Mouse (Mus musculus) forebrain, embryonic 16.5 days (tissue): ENCODE results near the gene Rasgrp2. TPM values are rescaled to one million over a fixed set of nuclear protein-coding genes. Genes with fewer than 3 reads are reported as not detected.

Source experiments
- ATAC-seq: fragments of 200-750 bp; cut with Nextera tagmentation; 2 replicates; pipeline ENCODE4 v1.8.0; 2017; ENCODE audit warnings: mild to moderate bottlenecking, moderate library complexity
- H3K27ac ChIP-seq: fragments of 300-500 bp; sonication (generic); 2 replicates; pipeline ENCODE4 v1.5.1; 2014; ENCODE audit warnings: low read length, control low read depth
- H3K27me3 ChIP-seq: fragments of 300-500 bp; sonication (generic); replicated peaks from 2 replicates; pipeline ENCODE4 v1.6.1; 2014; ENCODE audit warnings: low read length; ENCODE audit not compliant: control insufficient read depth, insufficient read depth
- H3K36me3 ChIP-seq: fragments of 300-500 bp; sonication (generic); 2 replicates; pipeline ENCODE4 v1.6.1; 2014; ENCODE audit not compliant: control insufficient read depth, insufficient read depth
- H3K4me1 ChIP-seq: fragments of 300-500 bp; sonication (generic); replicated peaks from 2 replicates; pipeline ENCODE4 v1.6.1; 2014; ENCODE audit warnings: low read length; ENCODE audit not compliant: control insufficient read depth, insufficient read depth
- H3K4me2 ChIP-seq: fragments of 300-500 bp; sonication (generic); 2 replicates; pipeline ENCODE4 v1.6.1; 2014; ENCODE audit warnings: mild to moderate bottlenecking, low read length, control low read depth
- H3K4me3 ChIP-seq: fragments of 300-500 bp; sonication (generic); replicated peaks from 2 replicates; pipeline ENCODE4 v1.5.1; 2014; ENCODE audit warnings: mild to moderate bottlenecking, low read length, control low read depth
- H3K9ac ChIP-seq: fragments of 300-500 bp; sonication (generic); replicated peaks from 2 replicates; pipeline ENCODE4 v1.6.1; 2014; ENCODE audit warnings: low read depth, low read length, control low read depth
- H3K9me3 ChIP-seq: fragments of 300-500 bp; sonication (generic); 2 replicates; pipeline ENCODE4 v1.6.1; 2016; ENCODE audit warnings: low read length; ENCODE audit not compliant: control insufficient read depth
- whole genome bisulfite sequencing: fragments of 180-500 bp; shearing (Covaris S2); extraction: QIAGEN DNeasy Blood & Tissue Kit; methylation state at CpG from one replicate; pipeline ENCODE4 v1.1.7; 2014; 5-methylcytosine and 5-hydroxymethylcytosine counted together
- polyA plus RNA-seq: library from polyadenylated mRNA; unstranded; fragments of >200 nt; fragmentation: Nextera tagmentation; extraction: Ambion mirVana; gene quantifications from 2 replicates; pipeline ENCODE4 v1.2.1, GENCODE M21; 2015

Rasgrp2 gene
- polyA plus RNA-seq, 1 experiment from 2014 or later = 60.8 TPM

- Histone ChIP-seq H3K4me1 (peaks cover 33% of the 10 kb centered on the region), H3K36me3 (peaks cover 4% of the 10 kb centered on the region), H3K9ac (no peak overlapping the region), H3K27ac (peak overlapping the region; percentile 7; the same call in 1 of the 2 replicates), H3K27me3 (no peaks in the 10 kb centered on the region), H3K4me3 (no peak overlapping the region), H3K4me2 (no peak overlapping the region), H3K9me3 (no peaks in the 10 kb centered on the region)
- WGBS = 65% methylated on average over 7 of the region's 8 CpGs
- ATAC-seq = 0 out of 2 replicates have a peak, but pooled peaks have one; percentile 9
These were observed 54.2 kb downstream of the Rasgrp2 start for GRCm38 (mm10) chr19:6453349-6453748.

- Histone ChIP-seq H3K9me3 (no peaks in the 10 kb centered on the region), H3K9ac (peak overlapping the region; percentile 11; the same call in 1 of the 2 replicates), H3K4me2 (no peak overlapping the region), H3K36me3 (peaks cover 4% of the 10 kb centered on the region), H3K27ac (peak overlapping the region; percentile 20; the same call in 1 of the 2 replicates), H3K27me3 (no peaks in the 10 kb centered on the region), H3K4me1 (peaks cover 31% of the 10 kb centered on the region), H3K4me3 (no peak overlapping the region)
- WGBS = 63% methylated on average over 10 of the region's 10 CpGs
- ATAC-seq = no peak
These were observed 55.0 kb downstream of the Rasgrp2 start for GRCm38 (mm10) chr19:6454041-6454720.

- Histone ChIP-seq H3K27me3 (no peaks in the 10 kb centered on the region), H3K27ac (no peak overlapping the region), H3K9ac (no peak overlapping the region), H3K36me3 (peaks cover 4% of the 10 kb centered on the region), H3K4me1 (peaks cover 12% of the 10 kb centered on the region), H3K4me3 (no peak overlapping the region), H3K4me2 (no peak overlapping the region), H3K9me3 (no peaks in the 10 kb centered on the region)
- 92% methylated on average over 6 of the region's 6 CpGs for WGBS
- no peak for ATAC-seq
These were observed 60.4 kb downstream of the Rasgrp2 start for GRCm38 (mm10) chr19:6459504-6459903.

GRCm38 (mm10) chr19:6462841-6463240 is 63.7 kb downstream of the Rasgrp2 start:
- H3K4me2 ChIP-seq = no peak overlapping the region
- no peak for ATAC-seq
- WGBS = 42% methylated on average over 6 of the region's 6 CpGs
- no peaks in the 10 kb centered on the region; the same call in 1 of the 2 replicates for H3K36me3 ChIP-seq
- no peaks in the 10 kb centered on the region for H3K9me3 ChIP-seq
- H3K4me3 ChIP-seq = no peak overlapping the region
- peaks cover 20% of the 10 kb centered on the region for H3K4me1 ChIP-seq
- H3K27ac ChIP-seq = no peak overlapping the region
- no peaks in the 10 kb centered on the region for H3K27me3 ChIP-seq
- H3K9ac ChIP-seq = no peak overlapping the region

GRCm38 (mm10) chr19:6464306-6465071 is 65.3 kb downstream of the Rasgrp2 start:
- Histone ChIP-seq H3K4me2 (no peak overlapping the region), H3K27ac (no peak overlapping the region; the same call in 1 of the 2 replicates), H3K9ac (no peak overlapping the region; the same call in 1 of the 2 replicates), H3K9me3 (no peaks in the 10 kb centered on the region), H3K27me3 (no peaks in the 10 kb centered on the region), H3K4me1 (peaks cover 20% of the 10 kb centered on the region), H3K4me3 (no peak overlapping the region), H3K36me3 (no peaks in the 10 kb centered on the region)
- WGBS = 46% methylated on average over 10 of the region's 10 CpGs
- ATAC-seq = peak; percentile 54

Other genes starting within 250 kb of the Rasgrp2 start
- not detected in 2 replicates for gene Majin, start 215.0 kb upstream of the Rasgrp2 start, polyA plus RNA-seq
- not detected in 2 replicates for gene Gpha2, start 173.0 kb upstream of the Rasgrp2 start, polyA plus RNA-seq
- 106 and 117 TPM in 2 replicates for gene Ppp2r5b, start 163.5 kb upstream of the Rasgrp2 start, polyA plus RNA-seq
- 11.2 and 13.1 TPM in 2 replicates for gene Atg2a, start 157.7 kb upstream of the Rasgrp2 start, polyA plus RNA-seq
- 105 and 106 TPM in 2 replicates for gene Ehd1, start 122.6 kb upstream of the Rasgrp2 start, polyA plus RNA-seq
- 0.52 and 1.1 TPM in 2 replicates for gene Cdc42bpg, start 92.9 kb upstream of the Rasgrp2 start, polyA plus RNA-seq
- 96.1 and 96.5 TPM in 2 replicates for gene Men1, start 64.4 kb upstream of the Rasgrp2 start, polyA plus RNA-seq
- 12.3 and 21.2 TPM in 2 replicates for gene Map4k2, start 58.2 kb upstream of the Rasgrp2 start, polyA plus RNA-seq
- gene Sf1, start 35.6 kb upstream of the Rasgrp2 start, polyA plus RNA-seq = 122 and 127 TPM in 2 replicates
- gene Pygm, start 14.9 kb upstream of the Rasgrp2 start, polyA plus RNA-seq = 2.4 and 2.8 TPM in 2 replicates
- gene Nrxn2, start 19.4 kb downstream of the Rasgrp2 start, polyA plus RNA-seq = 28.1 and 28.5 TPM in 2 replicates
- gene Slc22a12, start 143.7 kb downstream of the Rasgrp2 start, polyA plus RNA-seq = not detected in 2 replicates